Mouse (Mus musculus): ENCODE results near the gene Hid1.

GRCm38 (mm10) chr11:115337826-115338225 lies 29.7 kb downstream of the Hid1 start:
- TF ChIP-seq CTCF (IDR thresholded peaks at IDR 0.05; ENCODE audit: borderline replicate concordance, insufficient read depth, low read depth, low read length) = no peak
- no peak for TF ChIP-seq POLR2A (IDR thresholded peaks at IDR 0.05; ENCODE audit: borderline replicate concordance, insufficient read depth, low read length)
